Mouse (Mus musculus) myocyte (in vitro differentiated cells): ENCODE results near the gene Polr1b. TPM values are rescaled to one million over a fixed set of nuclear protein-coding genes. Genes with fewer than 3 reads are reported as not detected.
A peak's percentile ranks its signal among the peaks of the same experiment; 100 is the strongest.

Source experiments
- H3K27me3 ChIP-seq: one replicate; pipeline ENCODE4 v1.6.1; 2011; ENCODE audit not compliant: control insufficient read depth, insufficient read depth, insufficient read length
- H3K36me3 ChIP-seq: one replicate; pipeline ENCODE4 v1.6.1; 2011; ENCODE audit not compliant: control insufficient read depth, insufficient read depth
- H3K4me2 ChIP-seq: one replicate; pipeline ENCODE4 v1.6.1; 2011; ENCODE audit warnings: low read depth, control low read depth
- H3K4me3 ChIP-seq: one replicate; pipeline ENCODE4 v1.5.1; 2011; ENCODE audit warnings: mild to moderate bottlenecking, control low read depth, moderate library complexity
- H3K79me2 ChIP-seq: one replicate; pipeline ENCODE4 v1.6.1; 2011; ENCODE audit not compliant: control insufficient read depth, insufficient read depth
- H3ac ChIP-seq: one replicate; pipeline ENCODE4 v1.6.1; 2011; ENCODE audit not compliant: control insufficient read depth, insufficient read length
- CEBPB ChIP-seq: IDR thresholded peaks from 2 replicates; pipeline ENCODE4 v1.6.1; 2011; ENCODE audit warnings: mild to moderate bottlenecking, moderate library complexity; ENCODE audit not compliant: poor library complexity, insufficient read depth, severe bottlenecking
- E2F4 ChIP-seq: IDR thresholded peaks from one replicate; pipeline ENCODE4 v1.6.1; 2011; ENCODE audit warnings: mild to moderate bottlenecking, control low read depth, moderate library complexity; ENCODE audit not compliant: insufficient read depth
- MAX ChIP-seq: IDR thresholded peaks from one replicate; pipeline ENCODE4 v1.6.1; 2011; ENCODE audit warnings: low read depth, mild to moderate bottlenecking, control low read depth
- MYOD1 ChIP-seq, 3 experiments: IDR thresholded peaks; one replicate each; pipeline ENCODE4 v1.6.1; 2011; ENCODE audit warnings: control low read depth in 2 of 3, low read depth in 2 of 3, mild to moderate bottlenecking in 2 of 3, moderate library complexity in 1 of 3; ENCODE audit not compliant: insufficient read length in 2 of 3, control insufficient read depth in 1 of 3
- MYOG ChIP-seq, 3 experiments: IDR thresholded peaks; one replicate each; pipeline ENCODE4 v1.6.1; 2011; ENCODE audit warnings: control low read depth in 2 of 3, low read depth in 2 of 3, mild to moderate bottlenecking in 2 of 3; ENCODE audit not compliant: insufficient read length in 2 of 3, control insufficient read depth in 1 of 3, insufficient read depth in 1 of 3
- POLR2A ChIP-seq: IDR thresholded peaks from one replicate; pipeline ENCODE4 v1.6.1; 2011; ENCODE audit warnings: low read depth, mild to moderate bottlenecking, control low read depth, moderate library complexity; ENCODE audit not compliant: insufficient read length
- POLR2AphosphoS2 ChIP-seq: IDR thresholded peaks from one replicate; pipeline ENCODE4 v1.6.1; 2011; ENCODE audit warnings: low read depth, control low read depth; ENCODE audit not compliant: insufficient read length
- REST ChIP-seq: IDR thresholded peaks from one replicate; pipeline ENCODE4 v1.6.1; 2011; ENCODE audit warnings: mild to moderate bottlenecking, control low read depth, moderate library complexity; ENCODE audit not compliant: insufficient read depth, insufficient read length
- SRF ChIP-seq: IDR thresholded peaks from one replicate; pipeline ENCODE4 v1.6.1; 2011; ENCODE audit warnings: low read depth; ENCODE audit not compliant: control insufficient read depth, insufficient read length
- TCF12 ChIP-seq: IDR thresholded peaks from one replicate; pipeline ENCODE4 v1.6.1; 2011; ENCODE audit warnings: mild to moderate bottlenecking, control low read depth; ENCODE audit not compliant: poor library complexity, insufficient read depth, severe bottlenecking
- TCF3 ChIP-seq: IDR thresholded peaks from one replicate; pipeline ENCODE4 v1.6.1; 2011; ENCODE audit warnings: low read depth, control low read depth; ENCODE audit not compliant: insufficient read length
- USF1 ChIP-seq: IDR thresholded peaks from one replicate; pipeline ENCODE4 v1.6.1; 2011; ENCODE audit warnings: low read depth, mild to moderate bottlenecking, control low read depth, moderate library complexity
- polyA plus RNA-seq: library from polyadenylated mRNA; unstranded; fragments of >200 nt; fragmentation: generic; extraction: Trizol; gene quantifications from one replicate; pipeline ENCODE4 v1.2.1, GENCODE M21; 2012; ENCODE audit warnings: missing spikeins

The Polr1b gene
- polyA plus RNA-seq: 15.6 TPM

- H3K4me3 ChIP-seq: peak within 1 kb of the TSS; percentile 58
- no peaks in the 10 kb centered on the region for H3K27me3 ChIP-seq
- TF ChIP-seq POLR2A: peak; percentile 93
- no peak for TF ChIP-seq SRF
- TF ChIP-seq POLR2AphosphoS2: peak; percentile 95
- peak in 1 of 3 experiments; percentile 6 for TF ChIP-seq MYOG (IDR thresholded peaks at IDR 0.05; ENCODE audit: control insufficient read depth in 1 of 3, insufficient read depth in 1 of 3, insufficient read length in 2 of 3, low read depth in 2 of 3)
- TF ChIP-seq REST: no peak
- TF ChIP-seq USF1: no peak
- peak within 1 kb of the TSS; percentile 12 for H3ac ChIP-seq
- H3K4me2 ChIP-seq: peak within 1 kb of the TSS; percentile 98
- peaks cover 13% of the 10 kb centered on the region for H3K79me2 ChIP-seq
- no peaks in the 10 kb centered on the region for H3K36me3 ChIP-seq
Observed at GRCm38 (mm10) chr2:129100784-129101310, at the start of gene Polr1b. TSS of gene Polr1b (plus strand) at chr2:129100995.

- H3ac ChIP-seq: no peak overlapping the region
Observed at GRCm38 (mm10) chr2:129052451-129052983, 48.3 kb upstream of the Polr1b start.

GRCm38 (mm10) chr2:129055741-129056140 is 45.1 kb upstream of the Polr1b start:
- no peaks in the 10 kb centered on the region for H3K79me2 ChIP-seq
- H3K27me3 ChIP-seq: no peaks in the 10 kb centered on the region
- H3ac ChIP-seq: no peak overlapping the region
- H3K4me3 ChIP-seq: no peak overlapping the region
- no peak for TF ChIP-seq TCF3
- TF ChIP-seq REST: no peak
- no peak for TF ChIP-seq E2F4
- TF ChIP-seq MAX: no peak
- no peak for TF ChIP-seq MYOG (IDR thresholded peaks at IDR 0.05; ENCODE audit: control insufficient read depth in 1 of 3, insufficient read depth in 1 of 3, insufficient read length in 2 of 3, low read depth in 2 of 3)
- H3K36me3 ChIP-seq: no peaks in the 10 kb centered on the region
- no peak overlapping the region for H3K4me2 ChIP-seq

More at GRCm38 (mm10) chr2:129052451-129052983, 48.3 kb upstream of the Polr1b start:
- TF ChIP-seq CEBPB (no peak), MAX (no peak), USF1 (no peak)
- no peak overlapping the region for H3K4me2 ChIP-seq
- H3K79me2 ChIP-seq: no peaks in the 10 kb centered on the region
- no peak overlapping the region for H3K4me3 ChIP-seq
- no peaks in the 10 kb centered on the region for H3K36me3 ChIP-seq
- no peaks in the 10 kb centered on the region for H3K27me3 ChIP-seq

- no peaks in the 10 kb centered on the region for H3K27me3 ChIP-seq
- H3K4me2 ChIP-seq: no peak overlapping the region
- no peaks in the 10 kb centered on the region for H3K79me2 ChIP-seq
- H3ac ChIP-seq: no peak overlapping the region
- TF ChIP-seq CEBPB: no peak
- TF ChIP-seq POLR2A: no peak
- no peak for TF ChIP-seq MYOG (IDR thresholded peaks at IDR 0.05; ENCODE audit: control insufficient read depth in 1 of 3, insufficient read depth in 1 of 3, insufficient read length in 2 of 3, low read depth in 2 of 3)
- TF ChIP-seq SRF: no peak
- no peak for TF ChIP-seq TCF12
- no peak for TF ChIP-seq E2F4
- TF ChIP-seq TCF3: no peak
- TF ChIP-seq MAX: no peak
- no peak for TF ChIP-seq MYOD1 (IDR thresholded peaks at IDR 0.05; ENCODE audit: control insufficient read depth in 1 of 3, insufficient read length in 2 of 3, low read depth in 2 of 3)
- no peak for TF ChIP-seq USF1
- no peak for TF ChIP-seq REST
- no peak for TF ChIP-seq POLR2AphosphoS2
- H3K36me3 ChIP-seq: no peaks in the 10 kb centered on the region
- H3K4me3 ChIP-seq: no peak overlapping the region
Observed at GRCm38 (mm10) chr2:129056597-129056996, 44.2 kb upstream of the Polr1b start.

- no peaks in the 10 kb centered on the region for H3K36me3 ChIP-seq
- TF ChIP-seq MAX: no peak
- TF ChIP-seq USF1: no peak
- no peak for TF ChIP-seq POLR2A
- no peak for TF ChIP-seq POLR2AphosphoS2
- no peak for TF ChIP-seq SRF
- no peak for TF ChIP-seq TCF12
- no peak for TF ChIP-seq E2F4
- no peak for TF ChIP-seq CEBPB
- no peak for TF ChIP-seq MYOG (IDR thresholded peaks at IDR 0.05; ENCODE audit: control insufficient read depth in 1 of 3, insufficient read depth in 1 of 3, insufficient read length in 2 of 3, low read depth in 2 of 3)
- TF ChIP-seq MYOD1 (IDR thresholded peaks at IDR 0.05; ENCODE audit: control insufficient read depth in 1 of 3, insufficient read length in 2 of 3, low read depth in 2 of 3): no peak
- TF ChIP-seq TCF3: no peak
- TF ChIP-seq REST: no peak
- H3K4me2 ChIP-seq: no peak overlapping the region
- H3K4me3 ChIP-seq: no peak overlapping the region
- no peaks in the 10 kb centered on the region for H3K27me3 ChIP-seq
- no peak overlapping the region for H3ac ChIP-seq
- no peaks in the 10 kb centered on the region for H3K79me2 ChIP-seq
Observed at GRCm38 (mm10) chr2:129057256-129057655, 43.5 kb upstream of the Polr1b start.
